Mouse (Mus musculus): ENCODE data around the gene Rpain. TPM values are rescaled to one million over a fixed set of nuclear protein-coding genes. Genes with fewer than 3 reads are reported as not detected.

Rpain gene
- polyA plus RNA-seq, 1 experiment from 2014 or later: 69.4 TPM

GRCm38 (mm10) chr11:71007831-71008230, 37.8 kb downstream of the Rpain start:
- 86% methylated on average over 7 of the region's 7 CpGs for WGBS
- Histone ChIP-seq H3K27me3 (ENCODE audit: control insufficient read depth, insufficient read depth, low read length) (no peaks in the 10 kb centered on the region), H3K9ac (ENCODE audit: low read depth, low read length) (no peak overlapping the region), H3K4me3 (ENCODE audit: low read length) (no peak overlapping the region), H3K27ac (ENCODE audit: low read depth, low read length) (no peak overlapping the region), H3K36me3 (ENCODE audit: control insufficient read depth, insufficient read depth, low read length) (peaks cover 38% of the 10 kb centered on the region), H3K4me2 (replicated peaks; ENCODE audit: low read depth, low read length) (no peak overlapping the region), H3K9me3 (ENCODE audit: control insufficient read depth, low read length) (no peaks in the 10 kb centered on the region), H3K4me1 (ENCODE audit: control insufficient read depth, insufficient read depth, low read length) (peaks cover 6% of the 10 kb centered on the region)
- no peak for ATAC-seq (ENCODE audit: low FRiP score, low TSS enrichment)

- peaks cover under 1% of the 10 kb centered on the region; the same call in 1 of the 2 replicates for H3K4me1 ChIP-seq (ENCODE audit: control insufficient read depth, insufficient read depth, low read length)
- ATAC-seq (ENCODE audit: low FRiP score, low TSS enrichment): no peak
- no peak overlapping the region for H3K9ac ChIP-seq (ENCODE audit: low read depth, low read length)
- H3K9me3 ChIP-seq (ENCODE audit: control insufficient read depth, low read length): no peaks in the 10 kb centered on the region
- H3K27ac ChIP-seq (ENCODE audit: low read depth, low read length): no peak overlapping the region
- H3K36me3 ChIP-seq (ENCODE audit: control insufficient read depth, insufficient read depth, low read length): peaks cover 40% of the 10 kb centered on the region
- 94% methylated on average over 3 of the region's 3 CpGs for WGBS
- H3K27me3 ChIP-seq (ENCODE audit: control insufficient read depth, insufficient read depth, low read length): no peaks in the 10 kb centered on the region
- no peak overlapping the region for H3K4me3 ChIP-seq (ENCODE audit: low read length)
- no peak overlapping the region for H3K4me2 ChIP-seq (replicated peaks; ENCODE audit: low read depth, low read length)
Observed at GRCm38 (mm10) chr11:71008321-71008720, 38.3 kb downstream of the Rpain start.

GRCm38 (mm10) chr11:71012743-71013142, 42.7 kb downstream of the Rpain start:
- peaks cover 54% of the 10 kb centered on the region for H3K36me3 ChIP-seq (ENCODE audit: control insufficient read depth, insufficient read depth, low read length)
- no peak for ATAC-seq (ENCODE audit: low FRiP score, low TSS enrichment)
- H3K4me1 ChIP-seq (ENCODE audit: control insufficient read depth, insufficient read depth, low read length): no peaks in the 10 kb centered on the region
- H3K9ac ChIP-seq (ENCODE audit: low read depth, low read length): no peak overlapping the region
- 98% methylated on average over 7 of the region's 7 CpGs for WGBS
- H3K27ac ChIP-seq (ENCODE audit: low read depth, low read length): no peak overlapping the region
- no peak overlapping the region for H3K4me3 ChIP-seq (ENCODE audit: low read length)
- no peak overlapping the region for H3K4me2 ChIP-seq (replicated peaks; ENCODE audit: low read depth, low read length)
- no peaks in the 10 kb centered on the region for H3K27me3 ChIP-seq (ENCODE audit: control insufficient read depth, insufficient read depth, low read length)
- H3K9me3 ChIP-seq (ENCODE audit: control insufficient read depth, low read length): no peaks in the 10 kb centered on the region

GRCm38 (mm10) chr11:71017051-71017450, 47.0 kb downstream of the Rpain start:
- Histone ChIP-seq H3K4me1 (ENCODE audit: control insufficient read depth, insufficient read depth, low read length) (peaks cover 10% of the 10 kb centered on the region; the same call in 1 of the 2 replicates), H3K9ac (ENCODE audit: low read depth, low read length) (no peak overlapping the region), H3K4me2 (replicated peaks; ENCODE audit: low read depth, low read length) (no peak overlapping the region), H3K9me3 (ENCODE audit: control insufficient read depth, low read length) (no peaks in the 10 kb centered on the region), H3K36me3 (ENCODE audit: control insufficient read depth, insufficient read depth, low read length) (peaks cover 28% of the 10 kb centered on the region), H3K4me3 (ENCODE audit: low read length) (no peak overlapping the region), H3K27me3 (ENCODE audit: control insufficient read depth, insufficient read depth, low read length) (no peaks in the 10 kb centered on the region), H3K27ac (ENCODE audit: low read depth, low read length) (no peak overlapping the region)
- no peak for ATAC-seq (ENCODE audit: low FRiP score, low TSS enrichment)
- WGBS: 89% methylated on average over 1 of the region's 1 CpGs

- H3K9me3 ChIP-seq (ENCODE audit: control insufficient read depth, low read length): no peaks in the 10 kb centered on the region
- 4% methylated on average over 28 of the region's 28 CpGs for WGBS
- H3K4me2 ChIP-seq (replicated peaks; ENCODE audit: low read depth, low read length): peak overlapping the region; percentile 79
- peaks cover 25% of the 10 kb centered on the region; the same call in 1 of the 2 replicates for H3K36me3 ChIP-seq (ENCODE audit: control insufficient read depth, insufficient read depth, low read length)
- peak overlapping the region; percentile 88 for H3K9ac ChIP-seq (ENCODE audit: low read depth, low read length)
- H3K27ac ChIP-seq (ENCODE audit: low read depth, low read length): peak overlapping the region; percentile 59; the same call in 1 of the 2 replicates
- peak overlapping the region; percentile 85 for H3K4me3 ChIP-seq (ENCODE audit: low read length)
- peaks cover 10% of the 10 kb centered on the region; the same call in 1 of the 2 replicates for H3K4me1 ChIP-seq (ENCODE audit: control insufficient read depth, insufficient read depth, low read length)
- peak; percentile 41 for ATAC-seq (ENCODE audit: low FRiP score, low TSS enrichment)
- H3K27me3 ChIP-seq (ENCODE audit: control insufficient read depth, insufficient read depth, low read length): no peaks in the 10 kb centered on the region
Observed at GRCm38 (mm10) chr11:71018416-71019200, 48.6 kb downstream of the Rpain start.

GRCm38 (mm10) chr11:71019201-71020068, 49.4 kb downstream of the Rpain start, which contains the start of the genes Mis12 and Derl2:
Gene Mis12, plus strand, starts transcription at chr11:71019611.
Gene Derl2, minus strand, starts transcription at chr11:71019841.
- Histone ChIP-seq H3K4me2 (replicated peaks; ENCODE audit: low read depth, low read length) (peak within 1 kb of the TSS; percentile 88), H3K9ac (ENCODE audit: low read depth, low read length) (peak within 1 kb of the TSS; percentile 88), H3K4me1 (ENCODE audit: control insufficient read depth, insufficient read depth, low read length) (peaks cover 10% of the 10 kb centered on the region; the same call in 1 of the 2 replicates), H3K4me3 (ENCODE audit: low read length) (peak within 1 kb of the TSS; percentile 85), H3K9me3 (ENCODE audit: control insufficient read depth, low read length) (no peaks in the 10 kb centered on the region), H3K27me3 (ENCODE audit: control insufficient read depth, insufficient read depth, low read length) (no peaks in the 10 kb centered on the region), H3K27ac (ENCODE audit: low read depth, low read length) (peak within 1 kb of the TSS; percentile 88), H3K36me3 (ENCODE audit: control insufficient read depth, insufficient read depth, low read length) (peaks cover 23% of the 10 kb centered on the region; the same call in 1 of the 2 replicates)
- peak; percentile 100 for ATAC-seq (ENCODE audit: low FRiP score, low TSS enrichment)
- WGBS: under 1% methylated on average over 71 of the region's 71 CpGs

Other genes with a start within 250 kb of the Rpain start
- gene Zfp3, start 206.0 kb upstream of the Rpain start, polyA plus RNA-seq (2014; fragmentation: Nextera tagmentation; extraction: Ambion mirVana): 3.6 and 6.9 TPM in 2 replicates
- gene Scimp, start 157.6 kb upstream of the Rpain start, polyA plus RNA-seq (2014; fragmentation: Nextera tagmentation; extraction: Ambion mirVana): not detected in 2 replicates
- 22.6 and 36.9 TPM in 2 replicates for gene Rabep1, start 125.4 kb upstream of the Rpain start, polyA plus RNA-seq (2014; fragmentation: Nextera tagmentation; extraction: Ambion mirVana)
- 107 and 142 TPM in 2 replicates for gene Nup88, start 240 bp upstream of the Rpain start, polyA plus RNA-seq (2014; fragmentation: Nextera tagmentation; extraction: Ambion mirVana)
- 288 and 307 TPM in 2 replicates for gene C1qbp, start 12.8 kb downstream of the Rpain start, polyA plus RNA-seq (2014; fragmentation: Nextera tagmentation; extraction: Ambion mirVana)
- gene Dhx33, start 34.2 kb downstream of the Rpain start, polyA plus RNA-seq (2014; fragmentation: Nextera tagmentation; extraction: Ambion mirVana): 10.7 and 29.9 TPM in 2 replicates
- gene Mis12, start 49.4 kb downstream of the Rpain start, polyA plus RNA-seq (2014; fragmentation: Nextera tagmentation; extraction: Ambion mirVana): 23.2 and 31.1 TPM in 2 replicates
- 37.3 and 42.7 TPM in 2 replicates for gene Derl2, start 49.6 kb downstream of the Rpain start, polyA plus RNA-seq (2014; fragmentation: Nextera tagmentation; extraction: Ambion mirVana)
- gene 6330403K07Rik, start 63.3 kb downstream of the Rpain start, polyA plus RNA-seq (2014; fragmentation: Nextera tagmentation; extraction: Ambion mirVana): 25.5 and 61.4 TPM in 2 replicates
- 0.16 TPM in 1 of 2 replicates, not detected in the other for gene Nlrp1a, start 174.5 kb downstream of the Rpain start, polyA plus RNA-seq (2014; fragmentation: Nextera tagmentation; extraction: Ambion mirVana)